Mouse (Mus musculus) gastrocnemius, postnatal 4 days (tissue): ENCODE results near the gene Sphk2. TPM values are rescaled to one million over a fixed set of nuclear protein-coding genes. Genes with fewer than 3 reads are reported as not detected.

Experiments
- DNase-seq, 2 experiments: peaks; one replicate each; pipeline ENCODE4 v3.0.0; 2021 to 2022; ENCODE audit warnings: low spot score in 2 of 2, mixed read lengths in 2 of 2
- long read RNA-seq, 2 experiments: library from polyadenylated mRNA; stranded (forward); transcript quantifications; one replicate each; pipeline ENCODE4 v2.0.0; 2021
- total RNA-seq, 2 experiments: library from RNA; stranded (reverse); gene quantifications; 2 replicates each; pipeline ENCODE4 v1.2.3; 2021

Sphk2 gene
- 10 to 100 TPM; 17.4 to 17.9 TPM for total RNA-seq
- long read RNA-seq, experiment 1, transcript Sphk2-202 (7 exons, 3,548 nt) = major isoform, 15 of 28 reads
- long read RNA-seq, experiment 1, partial matches to known transcripts = 8 of 28 reads
- long read RNA-seq, experiment 1, other reads (novel, unspliced or antisense) = 3 of 28 reads
- long read RNA-seq, experiment 2, transcript Sphk2-202 (7 exons, 3,548 nt) = major isoform, 14 of 29 reads
- long read RNA-seq, experiment 2, partial matches to known transcripts = 6 of 29 reads
- long read RNA-seq, experiment 2, other reads (novel, unspliced or antisense) = 6 of 29 reads

GRCm38 (mm10) chr7:45717918-45718297 lies at the start of gene Sphk2:
TSS of gene Sphk2 (minus strand) at chr7:45718002.
- DNase-seq = peak; percentile 97 to 99

- DNase-seq = no peak
Measured at GRCm38 (mm10) chr7:45767500-45767899, 49.7 kb upstream of the Sphk2 start.

GRCm38 (mm10) chr7:45766764-45767163 lies 49.0 kb upstream of the Sphk2 start:
- DNase-seq = no peak

GRCm38 (mm10) chr7:45765995-45766394 lies 48.2 kb upstream of the Sphk2 start:
- DNase-seq = no peak

- no peak for DNase-seq
Measured at GRCm38 (mm10) chr7:45760151-45760550, 42.3 kb upstream of the Sphk2 start.

GRCm38 (mm10) chr7:45759400-45759799 lies 41.6 kb upstream of the Sphk2 start:
- DNase-seq = no peak

GRCm38 (mm10) chr7:45755703-45756102 lies 37.9 kb upstream of the Sphk2 start:
- DNase-seq = no peak

GRCm38 (mm10) chr7:45750162-45750561 lies 32.4 kb upstream of the Sphk2 start:
- no peak for DNase-seq

- DNase-seq = no peak
Measured at GRCm38 (mm10) chr7:45749401-45749800, 31.6 kb upstream of the Sphk2 start.

GRCm38 (mm10) chr7:45748110-45748509 lies 30.3 kb upstream of the Sphk2 start:
- DNase-seq = no peak

- no peak for DNase-seq
Measured at GRCm38 (mm10) chr7:45747450-45747849, 29.6 kb upstream of the Sphk2 start.

GRCm38 (mm10) chr7:45746518-45746917 lies 28.7 kb upstream of the Sphk2 start:
- DNase-seq = no peak

- DNase-seq = peak; percentile 65 to 85
Measured at GRCm38 (mm10) chr7:45744387-45744786, 26.6 kb upstream of the Sphk2 start.

- DNase-seq = no peak
Measured at GRCm38 (mm10) chr7:45742338-45742737, 24.5 kb upstream of the Sphk2 start.

GRCm38 (mm10) chr7:45741777-45742176 lies 24.0 kb upstream of the Sphk2 start:
- no peak for DNase-seq

- no peak for DNase-seq
Measured at GRCm38 (mm10) chr7:45741308-45741707, 23.5 kb upstream of the Sphk2 start.

- no peak for DNase-seq
Measured at GRCm38 (mm10) chr7:45739820-45740219, 22.0 kb upstream of the Sphk2 start.

GRCm38 (mm10) chr7:45739162-45739763 lies 21.5 kb upstream of the Sphk2 start:
- peak in 1 of 2 experiments; percentile 78 for DNase-seq

- DNase-seq = no peak
Measured at GRCm38 (mm10) chr7:45733477-45733876, 15.7 kb upstream of the Sphk2 start.

- DNase-seq = no peak
Measured at GRCm38 (mm10) chr7:45730727-45731431, 13.1 kb upstream of the Sphk2 start.

GRCm38 (mm10) chr7:45727625-45728024 lies 9.8 kb upstream of the Sphk2 start:
- DNase-seq = no peak

GRCm38 (mm10) chr7:45726419-45726818 lies 8.6 kb upstream of the Sphk2 start:
- DNase-seq = no peak
